Mouse (Mus musculus): Measurements from ENCODE around the gene Eif3m.

Eif3m gene

GRCm38 (mm10) chr2:105016192-105016966 is 501 bp downstream of the Eif3m start:
- peak; percentile 4 for DNase-seq

- DNase-seq, result no peak
Measured at GRCm38 (mm10) chr2:105007236-105007635, 9.6 kb downstream of the Eif3m start.

- no peak for DNase-seq
Measured at GRCm38 (mm10) chr2:104996201-104996600, 20.7 kb downstream of the Eif3m start.

GRCm38 (mm10) chr2:104994436-104994835 is 22.4 kb downstream of the Eif3m start:
- no peak for DNase-seq

GRCm38 (mm10) chr2:104988974-104989373 is 27.9 kb downstream of the Eif3m start:
- no peak for DNase-seq

- peak in 1 of 2 experiments; percentile 6 for DNase-seq
Measured at GRCm38 (mm10) chr2:104985796-104986195, 31.1 kb downstream of the Eif3m start.

GRCm38 (mm10) chr2:104981712-104982111 is 35.2 kb downstream of the Eif3m start:
- no peak for DNase-seq

- DNase-seq, result no peak
Measured at GRCm38 (mm10) chr2:104964492-104964891, 52.4 kb downstream of the Eif3m start.
